Mouse (Mus musculus) intestine, postnatal 0 days (tissue): ENCODE measurements around the gene Satb1. TPM values are rescaled to one million over a fixed set of nuclear protein-coding genes. Genes with fewer than 3 reads are reported as not detected.
A peak's percentile ranks its signal among the peaks of the same experiment; 100 is the strongest.

ENCODE experiments used
- ATAC-seq: fragments of 200-750 bp; cut with Nextera tagmentation; 2 replicates; pipeline ENCODE4 v1.8.0; 2017; ENCODE audit warnings: mild to moderate bottlenecking, moderate TSS enrichment, moderate library complexity
- H3K27ac ChIP-seq: fragments of 300-500 bp; sonication (generic); 2 replicates; pipeline ENCODE4 v1.5.1; 2014; ENCODE audit warnings: mild to moderate bottlenecking, low read depth, low read length, moderate library complexity
- H3K27me3 ChIP-seq: fragments of 300-500 bp; sonication (generic); replicated peaks from 2 replicates; pipeline ENCODE4 v1.6.1; 2014; ENCODE audit warnings: low read length, mixed read lengths; ENCODE audit not compliant: control insufficient read depth, insufficient read depth
- H3K36me3 ChIP-seq: fragments of 300-500 bp; sonication (generic); 2 replicates; pipeline ENCODE4 v1.6.1; 2014; ENCODE audit warnings: mild to moderate bottlenecking, moderate library complexity; ENCODE audit not compliant: control insufficient read depth, insufficient read depth
- H3K4me1 ChIP-seq: fragments of 300-500 bp; sonication (generic); replicated peaks from 2 replicates; pipeline ENCODE4 v1.6.1; 2014; ENCODE audit warnings: antibody characterized with exemption, low read length, mixed read lengths; ENCODE audit not compliant: control insufficient read depth, insufficient read depth
- H3K4me2 ChIP-seq: fragments of 300-500 bp; sonication (generic); replicated peaks from 2 replicates; pipeline ENCODE4 v1.6.1; 2014; ENCODE audit warnings: low read depth, mild to moderate bottlenecking, moderate library complexity
- H3K4me3 ChIP-seq: fragments of 300-500 bp; sonication (generic); 2 replicates; pipeline ENCODE4 v1.5.1; 2014; ENCODE audit warnings: low read depth, low read length
- H3K9ac ChIP-seq: fragments of 300-500 bp; sonication (generic); 2 replicates; pipeline ENCODE4 v1.6.1; 2014; ENCODE audit warnings: mild to moderate bottlenecking, low read depth, low read length
- H3K9me3 ChIP-seq: fragments of 300-500 bp; sonication (generic); 2 replicates; pipeline ENCODE4 v1.6.1; 2016; ENCODE audit warnings: mixed run types; ENCODE audit not compliant: control insufficient read depth
- CTCF ChIP-seq: sonication (generic); IDR thresholded peaks from 2 replicates; pipeline ENCODE4 v1.5.1; 2016; ENCODE audit warnings: low read depth, mild to moderate bottlenecking, control low read depth, antibody characterized with exemption, moderate library complexity
- WGBS: fragments of 180-500 bp; shearing (Covaris S2); extraction: QIAGEN DNeasy Blood & Tissue Kit; methylation state at CpG from one replicate; pipeline ENCODE4 v1.1.7; 2014; 5-methylcytosine and 5-hydroxymethylcytosine counted together
- polyA plus RNA-seq: library from polyadenylated mRNA; unstranded; fragments of >200 nt; fragmentation: Nextera tagmentation; extraction: Ambion mirVana; gene quantifications from 2 replicates; pipeline ENCODE4 v1.2.1, GENCODE M21; 2015

Satb1 gene
- polyA plus RNA-seq, 1 experiment from 2014 or later: 2.0 TPM

GRCm38 (mm10) chr17:51829436-51829835, 3.7 kb downstream of the Satb1 start:
- Histone ChIP-seq H3K4me3 (no peak overlapping the region), H3K4me2 (no peak overlapping the region), H3K27me3 (peaks cover 53% of the 10 kb centered on the region), H3K36me3 (no peaks in the 10 kb centered on the region), H3K9me3 (no peaks in the 10 kb centered on the region), H3K27ac (no peak overlapping the region), H3K9ac (no peak overlapping the region), H3K4me1 (no peaks in the 10 kb centered on the region)
- no peak for TF ChIP-seq CTCF
- no peak for ATAC-seq

- H3K9ac ChIP-seq: no peak overlapping the region
- no peaks in the 10 kb centered on the region for H3K4me1 ChIP-seq
- no peak overlapping the region for H3K4me3 ChIP-seq
- TF ChIP-seq CTCF: no peak
- no peak overlapping the region for H3K4me2 ChIP-seq
- H3K27ac ChIP-seq: no peak overlapping the region
- no peak for ATAC-seq
- no peaks in the 10 kb centered on the region for H3K36me3 ChIP-seq
- H3K27me3 ChIP-seq: peaks cover 39% of the 10 kb centered on the region
- no peaks in the 10 kb centered on the region for H3K9me3 ChIP-seq
- WGBS: 62% methylated on average over 8 of the region's 8 CpGs
Measured at GRCm38 (mm10) chr17:51827922-51828410, 5.1 kb downstream of the Satb1 start.

- Histone ChIP-seq H3K4me1 (no peaks in the 10 kb centered on the region), H3K4me2 (no peak overlapping the region), H3K27ac (no peak overlapping the region), H3K9me3 (no peaks in the 10 kb centered on the region), H3K9ac (no peak overlapping the region), H3K36me3 (no peaks in the 10 kb centered on the region), H3K27me3 (peaks cover 25% of the 10 kb centered on the region), H3K4me3 (no peak overlapping the region)
- TF ChIP-seq CTCF: no peak
- WGBS: 55% methylated on average over 4 of the region's 4 CpGs
- no peak for ATAC-seq
Measured at GRCm38 (mm10) chr17:51826461-51826860, 6.6 kb downstream of the Satb1 start.

GRCm38 (mm10) chr17:51814301-51814700, 18.8 kb downstream of the Satb1 start:
- WGBS: 33% methylated on average over 6 of the region's 6 CpGs
- no peak overlapping the region; the same call in 1 of the 2 replicates for H3K4me3 ChIP-seq
- H3K9ac ChIP-seq: no peak overlapping the region
- H3K4me1 ChIP-seq: no peaks in the 10 kb centered on the region
- ATAC-seq: no peak
- H3K9me3 ChIP-seq: no peaks in the 10 kb centered on the region
- no peaks in the 10 kb centered on the region for H3K36me3 ChIP-seq
- H3K27ac ChIP-seq: no peak overlapping the region
- H3K27me3 ChIP-seq: peaks cover 28% of the 10 kb centered on the region; the same call in 1 of the 2 replicates
- TF ChIP-seq CTCF: no peak
- no peak overlapping the region for H3K4me2 ChIP-seq

- 3% methylated on average over 6 of the region's 6 CpGs for WGBS
- no peak overlapping the region for H3K27ac ChIP-seq
- peak overlapping the region; percentile 76 for H3K4me3 ChIP-seq
- no peak overlapping the region for H3K9ac ChIP-seq
- H3K9me3 ChIP-seq: no peaks in the 10 kb centered on the region
- peaks cover 28% of the 10 kb centered on the region; the same call in 1 of the 2 replicates for H3K27me3 ChIP-seq
- peak overlapping the region; percentile 98 for H3K4me2 ChIP-seq
- no peaks in the 10 kb centered on the region for H3K4me1 ChIP-seq
- TF ChIP-seq CTCF: no peak
- ATAC-seq: no peak
- no peaks in the 10 kb centered on the region for H3K36me3 ChIP-seq
Measured at GRCm38 (mm10) chr17:51813784-51814120, 19.3 kb downstream of the Satb1 start.

- Histone ChIP-seq H3K4me3 (peak overlapping the region; percentile 76), H3K4me1 (no peaks in the 10 kb centered on the region), H3K9me3 (no peaks in the 10 kb centered on the region), H3K36me3 (no peaks in the 10 kb centered on the region), H3K9ac (peak overlapping the region; percentile 65), H3K4me2 (peak overlapping the region; percentile 98), H3K27ac (no peak overlapping the region), H3K27me3 (peaks cover 28% of the 10 kb centered on the region; the same call in 1 of the 2 replicates)
- peak; percentile 65 for ATAC-seq
- no peak for TF ChIP-seq CTCF
- under 1% methylated on average over 71 of the region's 115 CpGs for WGBS
Measured at GRCm38 (mm10) chr17:51812942-51813783, 19.9 kb downstream of the Satb1 start.
